Mouse (Mus musculus) heart, postnatal 0 days (tissue): Measurements from ENCODE around the gene Alox12b.

ENCODE experiments used
- CTCF ChIP-seq: IDR thresholded peaks from 2 replicates; pipeline ENCODE4 v1.5.1; 2016; ENCODE audit warnings: antibody characterized with exemption, control low read depth, low read depth
- EP300 ChIP-seq: IDR thresholded peaks from 2 replicates; pipeline ENCODE4 v1.6.1; 2016; ENCODE audit warnings: antibody characterized with exemption, low read depth

GRCm38 (mm10) chr11:69178525-69178924 lies 21.7 kb downstream of the Alox12b start:
- TF ChIP-seq EP300 (no peak), CTCF (no peak)
